Mouse (Mus musculus) NIH3T3 (cell line): Measurements from ENCODE around the gene Bhlhe23.
A peak's percentile ranks its signal among the peaks of the same experiment; 100 is the strongest.

ENCODE experiments used
- DNase-seq: peaks from one replicate; pipeline ENCODE4 v3.0.0-alpha.2; 2012; ENCODE audit warnings: low read depth

The Bhlhe23 gene

GRCm38 (mm10) chr2:180725856-180726629 lies 50.7 kb downstream of the Bhlhe23 start:
- no peak for DNase-seq

- DNase-seq, result no peak
Measured at GRCm38 (mm10) chr2:180725414-180725778, 51.3 kb downstream of the Bhlhe23 start.

- DNase-seq, result peak; percentile 43
Measured at GRCm38 (mm10) chr2:180724585-180725413, 51.9 kb downstream of the Bhlhe23 start, which contains the start of gene Slc17a9. Gene Slc17a9 (plus strand): TSS chr2:180725263.
